Mouse (Mus musculus): Measurements from ENCODE around the gene Khnyn.

- TF ChIP-seq CTCF (IDR thresholded peaks at IDR 0.05; ENCODE audit: low read depth, low read length) (no peak), EP300 (IDR thresholded peaks at IDR 0.05; ENCODE audit: insufficient read depth, low read depth, low read length) (no peak), POLR2A (IDR thresholded peaks at IDR 0.05; ENCODE audit: insufficient read depth, low read length) (no peak)
These were observed 21.8 kb upstream of the Khnyn start for GRCm38 (mm10) chr14:55862970-55863369.

Measured in ES-Bruce4 (cell line).